Mouse (Mus musculus) heart, embryonic 16.5 days (tissue): ENCODE measurements around the gene Pgam2. TPM values are rescaled to one million over a fixed set of nuclear protein-coding genes. Genes with fewer than 3 reads are reported as not detected.
"Not testable (repeated sequence)": the region's sequence is repeated elsewhere in the genome, so short reads cannot be mapped to it uniquely, and the experiment has no call there.

ENCODE experiments used
- ATAC-seq: fragments of 200-750 bp; cut with Nextera tagmentation; replicated peaks from 2 replicates; pipeline ENCODE4 v1.8.0; 2017; ENCODE audit warnings: moderate number of reproducible peaks; ENCODE audit not compliant: insufficient read depth, low FRiP score; ENCODE audit errors: extremely low read depth
- H3K27ac ChIP-seq: fragments of 300-500 bp; sonication (generic); 2 replicates; pipeline ENCODE4 v1.5.1; 2014; ENCODE audit warnings: mild to moderate bottlenecking, low read length, control low read depth, moderate library complexity
- H3K27me3 ChIP-seq: fragments of 300-500 bp; sonication (generic); 2 replicates; pipeline ENCODE4 v1.6.1; 2014; ENCODE audit warnings: low read length, mixed read lengths; ENCODE audit not compliant: control insufficient read depth, insufficient read depth
- H3K36me3 ChIP-seq: fragments of 300-500 bp; sonication (generic); 2 replicates; pipeline ENCODE4 v1.6.1; 2014; ENCODE audit not compliant: control insufficient read depth, insufficient read depth
- H3K4me1 ChIP-seq: fragments of 300-500 bp; sonication (generic); 2 replicates; pipeline ENCODE4 v1.6.1; 2014; ENCODE audit warnings: low read length, mixed read lengths; ENCODE audit not compliant: control insufficient read depth, insufficient read depth
- H3K4me2 ChIP-seq: fragments of 300-500 bp; sonication (generic); 2 replicates; pipeline ENCODE4 v1.6.1; 2014; ENCODE audit warnings: low read depth, mild to moderate bottlenecking, control low read depth, low read length
- H3K4me3 ChIP-seq: fragments of 300-500 bp; sonication (generic); 2 replicates; pipeline ENCODE4 v1.5.1; 2014; ENCODE audit warnings: mild to moderate bottlenecking, control low read depth, low read length
- H3K9ac ChIP-seq: fragments of 300-500 bp; sonication (generic); 2 replicates; pipeline ENCODE4 v1.6.1; 2014; ENCODE audit warnings: low read length, control low read depth
- H3K9me3 ChIP-seq: fragments of 300-500 bp; sonication (generic); replicated peaks from 2 replicates; pipeline ENCODE4 v1.6.1; 2016; ENCODE audit warnings: low read length; ENCODE audit not compliant: control insufficient read depth
- WGBS: fragments of 180-500 bp; shearing (Covaris S2); extraction: QIAGEN DNeasy Blood & Tissue Kit; methylation state at CpG from one replicate; pipeline ENCODE4 v1.1.7; 2014; 5-methylcytosine and 5-hydroxymethylcytosine counted together
- polyA plus RNA-seq: library from polyadenylated mRNA; unstranded; fragments of >200 nt; fragmentation: Nextera tagmentation; extraction: Ambion mirVana; gene quantifications from 2 replicates; pipeline ENCODE4 v1.2.1, GENCODE M21; 2015

Gene Pgam2
- polyA plus RNA-seq, 1 experiment from 2014 or later, result 1,143 TPM

DNA sequence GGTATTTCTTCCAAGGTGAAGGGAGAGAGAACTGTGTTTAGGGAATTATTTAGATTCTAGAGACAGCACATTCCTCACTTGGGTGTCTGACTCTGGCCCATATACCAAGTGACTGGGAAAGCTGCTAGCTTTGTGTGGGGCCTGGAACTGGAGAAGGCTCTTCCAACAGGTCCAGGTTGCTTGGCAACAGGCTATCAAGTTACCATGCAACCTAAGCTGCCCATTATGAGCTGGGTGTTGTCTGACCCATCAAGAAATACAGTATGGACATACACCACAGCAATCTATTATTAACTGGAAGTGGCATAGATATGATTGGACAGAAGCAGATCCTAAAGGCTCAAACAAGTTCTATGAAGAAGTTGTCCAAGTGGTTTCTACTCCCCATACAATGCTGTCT lies 21.9 kb upstream of the Pgam2 start:
- peaks cover 18% of the 10 kb centered on the region for H3K36me3 ChIP-seq
- no peak overlapping the region for H3K4me2 ChIP-seq
- no peak overlapping the region for H3K27ac ChIP-seq
- no peak overlapping the region for H3K4me3 ChIP-seq
- no peaks in the 10 kb centered on the region for H3K27me3 ChIP-seq
- ATAC-seq, result no peak
- no peaks in the 10 kb centered on the region for H3K9me3 ChIP-seq
- H3K4me1 ChIP-seq, result peaks cover 10% of the 10 kb centered on the region
- H3K9ac ChIP-seq, result no peak overlapping the region

DNA sequence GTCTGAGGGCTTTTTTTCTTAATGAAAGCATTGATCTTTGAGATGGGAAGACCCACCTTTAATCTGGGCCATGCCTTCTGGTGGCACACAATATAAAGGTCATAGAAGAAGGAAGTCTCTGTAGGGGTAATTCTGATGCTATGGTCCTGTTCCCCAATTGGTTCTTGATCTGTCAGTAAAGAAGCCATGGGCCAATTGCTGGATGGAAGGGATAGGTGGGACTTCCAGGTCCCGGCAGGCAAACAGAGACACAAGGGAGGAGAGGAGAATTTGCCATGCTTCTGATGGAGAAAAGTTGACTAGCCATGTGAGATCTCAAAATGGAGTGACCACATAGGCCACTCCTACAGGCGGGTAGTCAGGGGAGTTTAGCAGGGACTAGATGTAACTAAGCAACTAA lies 15.7 kb upstream of the Pgam2 start:
- no peaks in the 10 kb centered on the region for H3K9me3 ChIP-seq
- H3K9ac ChIP-seq, result no peak overlapping the region
- no peaks in the 10 kb centered on the region for H3K27me3 ChIP-seq
- no peak for ATAC-seq
- no peak overlapping the region for H3K4me3 ChIP-seq
- WGBS, result 67% methylated on average over 2 of the region's 2 CpGs
- no peaks in the 10 kb centered on the region for H3K4me1 ChIP-seq
- no peak overlapping the region for H3K27ac ChIP-seq
- H3K4me2 ChIP-seq, result no peak overlapping the region
- H3K36me3 ChIP-seq, result no peaks in the 10 kb centered on the region

DNA sequence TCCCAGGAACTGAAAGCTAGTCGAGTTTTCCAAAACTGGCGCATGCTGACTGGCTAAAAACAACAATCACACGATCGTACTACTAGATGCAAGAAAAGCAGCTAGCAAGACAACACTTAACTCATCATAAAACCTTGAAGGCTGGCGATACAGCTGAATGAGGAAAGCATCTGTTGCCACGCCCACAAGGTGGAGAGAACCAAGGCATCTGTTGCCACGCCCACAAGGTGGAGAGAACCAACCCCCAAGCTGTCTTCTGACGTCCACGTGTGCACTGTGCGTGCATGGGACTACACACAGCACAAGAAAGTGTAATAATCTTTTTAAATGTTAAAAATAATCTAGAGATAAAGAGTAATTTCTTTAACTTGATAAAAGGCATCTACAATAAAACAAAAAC lies 9.8 kb upstream of the Pgam2 start:
- Histone ChIP-seq H3K27me3 (no peaks in the 10 kb centered on the region), H3K9ac (no peak overlapping the region), H3K4me3 (no peak overlapping the region), H3K36me3 (no peaks in the 10 kb centered on the region), H3K4me2 (no peak overlapping the region), H3K4me1 (no peaks in the 10 kb centered on the region), H3K9me3 (no peaks in the 10 kb centered on the region), H3K27ac (no peak overlapping the region)
- ATAC-seq, result no peak
- 76% methylated on average over 10 of the region's 10 CpGs for WGBS

DNA sequence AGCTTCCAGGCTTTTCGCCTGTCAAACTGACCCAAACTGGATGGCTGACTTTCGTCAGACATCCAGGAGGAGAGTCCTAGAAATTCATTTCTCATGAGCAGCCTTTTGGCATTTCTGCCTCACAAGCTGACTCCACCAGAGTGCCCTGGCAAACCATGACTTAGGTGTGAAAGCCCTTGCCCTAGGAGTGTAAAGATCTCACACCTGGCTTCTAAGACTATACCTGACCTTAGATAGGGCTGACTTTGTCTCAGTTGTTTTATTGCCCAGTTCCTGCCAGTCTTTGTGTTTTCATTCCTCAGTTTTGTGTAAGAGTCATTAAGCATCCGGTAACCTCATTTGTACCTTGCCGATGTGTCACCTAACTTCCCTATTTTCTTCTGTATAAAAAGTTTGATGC lies 6.0 kb upstream of the Pgam2 start:
- not testable (repeated sequence) for H3K27ac ChIP-seq, H3K4me3 ChIP-seq, H3K9me3 ChIP-seq, H3K9ac ChIP-seq, H3K36me3 ChIP-seq, H3K4me2 ChIP-seq, H3K27me3 ChIP-seq, H3K4me1 ChIP-seq, ATAC-seq
- WGBS, result 83% methylated on average over 4 of the region's 4 CpGs

DNA sequence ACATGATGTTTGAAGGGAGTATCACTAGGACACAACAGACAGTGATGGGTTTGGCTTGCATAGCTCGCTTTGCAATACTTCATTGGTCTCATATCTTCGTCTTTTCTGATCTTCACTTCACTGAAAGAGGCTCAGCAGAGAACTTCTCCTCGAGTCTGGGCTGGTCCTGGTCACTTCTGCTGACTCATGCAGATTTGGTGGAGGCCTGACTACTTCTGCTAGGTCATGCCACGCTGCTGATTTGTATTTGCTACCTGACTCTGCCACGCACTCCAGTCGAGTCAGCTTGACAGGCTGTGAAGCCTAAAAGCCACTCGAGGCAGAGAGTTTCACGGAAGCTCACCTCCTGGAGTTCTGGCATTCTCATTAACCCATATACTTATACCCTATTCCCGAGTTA lies 4.4 kb upstream of the Pgam2 start:
- Histone ChIP-seq H3K4me1 (peaks cover 5% of the 10 kb centered on the region), H3K9me3 (no peaks in the 10 kb centered on the region), H3K9ac (no peak overlapping the region), H3K4me2 (no peak overlapping the region), H3K36me3 (no peaks in the 10 kb centered on the region), H3K27me3 (no peaks in the 10 kb centered on the region), H3K4me3 (no peak overlapping the region), H3K27ac (no peak overlapping the region)
- ATAC-seq, result no peak
- 83% methylated on average over 9 of the region's 9 CpGs for WGBS

DNA sequence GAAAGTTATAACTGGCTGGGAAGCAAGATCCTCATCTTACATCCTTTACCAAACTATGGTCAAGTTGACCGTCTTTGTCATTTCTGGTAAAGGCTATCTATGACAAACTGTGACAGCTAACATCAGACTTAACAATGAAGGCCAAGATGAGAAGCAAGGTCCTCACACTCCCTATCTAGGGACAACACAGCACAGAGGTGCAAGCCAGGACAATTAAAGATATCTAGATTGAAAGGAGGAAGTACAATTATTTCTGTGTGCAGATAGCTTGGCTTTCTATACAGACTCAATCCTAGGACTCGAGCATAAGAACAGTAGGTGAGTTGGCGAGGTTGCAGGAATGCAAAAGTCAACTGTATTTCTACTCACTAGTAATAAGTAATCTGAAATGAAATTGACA lies 2.2 kb upstream of the Pgam2 start:
- 86% methylated on average over 3 of the region's 3 CpGs for WGBS
- no peak for ATAC-seq

DNA sequence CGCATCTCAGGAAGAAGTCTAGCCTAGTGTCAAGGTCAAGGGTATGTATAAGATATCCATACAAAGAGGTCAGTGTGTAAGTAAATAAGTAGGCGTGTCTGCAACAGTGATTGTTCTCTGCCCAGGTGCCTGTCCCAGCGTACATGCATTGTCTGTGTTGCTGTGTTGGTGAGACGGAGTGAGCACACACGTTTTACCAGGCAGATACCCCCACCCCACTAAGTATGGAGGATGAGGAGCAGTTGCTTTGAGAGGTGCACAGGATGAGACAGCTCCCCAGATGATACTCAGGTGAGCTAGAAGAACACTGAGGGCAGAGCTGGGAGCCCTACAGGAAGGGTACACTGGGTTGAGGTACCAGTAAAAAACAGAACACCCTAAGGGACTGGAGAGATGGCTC lies 641 bp upstream of the Pgam2 start:
- Histone ChIP-seq H3K4me3 (no peak overlapping the region), H3K9ac (0 out of 2 replicates have a peak overlapping the region, but pooled peaks have one; percentile 28), H3K36me3 (peaks cover 9% of the 10 kb centered on the region; the same call in 1 of the 2 replicates), H3K4me2 (peak overlapping the region; percentile 25), H3K27ac (peak overlapping the region; percentile 76), H3K9me3 (no peaks in the 10 kb centered on the region), H3K27me3 (no peaks in the 10 kb centered on the region), H3K4me1 (peaks cover 21% of the 10 kb centered on the region)
- WGBS, result 59% methylated on average over 5 of the region's 5 CpGs
- no peak for ATAC-seq

More for the DNA sequence above, 2.2 kb upstream of the Pgam2 start:
- Histone ChIP-seq H3K36me3 (peaks cover 3% of the 10 kb centered on the region; the same call in 1 of the 2 replicates), H3K4me2 (no peak overlapping the region), H3K4me3 (no peak overlapping the region), H3K9ac (no peak overlapping the region), H3K27me3 (no peaks in the 10 kb centered on the region), H3K4me1 (peaks cover 13% of the 10 kb centered on the region), H3K9me3 (no peaks in the 10 kb centered on the region), H3K27ac (no peak overlapping the region)

DNA sequence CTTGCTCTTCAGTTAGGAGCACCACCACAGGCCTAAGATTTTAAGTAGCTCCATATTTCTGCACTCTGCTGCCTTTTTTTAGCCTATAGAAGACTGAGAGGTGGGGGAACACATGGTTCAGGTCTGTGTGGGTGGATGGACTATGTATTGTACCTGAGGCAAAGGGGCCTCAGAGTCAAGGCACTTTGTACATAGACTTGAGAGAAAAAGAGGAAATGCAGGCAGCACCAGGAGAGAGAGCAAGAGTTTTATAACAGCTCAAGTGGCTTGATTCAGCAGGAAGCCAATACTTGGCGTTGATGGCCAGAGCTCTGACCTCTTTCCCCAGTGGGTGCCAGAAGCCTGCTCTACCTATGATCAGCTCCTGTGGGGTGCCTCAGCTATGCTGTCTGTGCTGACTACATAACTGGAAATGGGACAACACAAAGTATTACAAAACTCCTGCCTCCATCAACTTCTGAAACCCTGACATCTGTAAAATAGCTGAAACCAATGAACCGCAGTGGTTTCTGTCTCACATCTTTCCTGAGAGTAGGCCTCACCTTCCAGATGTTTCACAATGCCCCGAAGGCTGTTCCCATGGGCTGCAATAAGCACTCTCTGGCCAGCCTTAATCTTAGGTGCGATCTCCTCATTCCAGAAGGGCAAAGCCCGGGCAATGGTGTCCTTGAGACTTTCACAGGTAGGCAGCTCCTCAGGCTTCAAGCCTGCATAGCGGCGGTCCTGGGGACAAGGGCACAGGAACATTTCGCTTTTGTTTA lies 896 bp downstream of the Pgam2 start:
- H3K4me2 ChIP-seq, result peak overlapping the region; percentile 55
- no peak for ATAC-seq
- H3K9me3 ChIP-seq, result no peaks in the 10 kb centered on the region
- H3K4me1 ChIP-seq, result peaks cover 21% of the 10 kb centered on the region
- peak overlapping the region; percentile 91 for H3K27ac ChIP-seq
- H3K36me3 ChIP-seq, result peaks cover 15% of the 10 kb centered on the region; the same call in 1 of the 2 replicates
- WGBS, result 44% methylated on average over 8 of the region's 8 CpGs
- peak overlapping the region; percentile 76 for H3K9ac ChIP-seq
- no peaks in the 10 kb centered on the region for H3K27me3 ChIP-seq
- peak overlapping the region; percentile 70 for H3K4me3 ChIP-seq

DNA sequence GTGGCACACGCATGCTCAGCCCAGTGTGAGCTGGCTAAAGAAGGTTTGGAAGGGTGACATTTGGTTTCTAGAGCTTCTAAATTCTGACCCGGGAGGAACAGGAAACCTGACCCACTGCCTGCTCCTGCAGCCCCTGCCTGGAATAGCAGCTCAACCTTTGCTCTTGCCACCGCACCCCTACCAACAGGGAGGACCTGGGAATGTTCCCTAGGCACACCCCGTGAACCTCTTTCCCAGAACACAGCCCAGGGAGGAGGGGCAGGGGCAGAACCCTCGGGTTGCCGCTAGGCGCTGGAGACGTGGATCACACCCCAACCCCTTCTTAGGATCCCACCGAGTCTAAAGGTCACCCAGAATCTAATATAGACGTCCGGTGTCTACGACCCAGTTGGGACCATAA lies 1.5 kb downstream of the Pgam2 start:
- 0 out of 2 replicates have a peak, but pooled peaks have one; percentile 15 for ATAC-seq
- H3K27ac ChIP-seq, result peak overlapping the region; percentile 91
- H3K36me3 ChIP-seq, result peaks cover 19% of the 10 kb centered on the region
- WGBS, result 36% methylated on average over 12 of the region's 12 CpGs
- peak overlapping the region; percentile 55 for H3K4me2 ChIP-seq
- peak overlapping the region; percentile 70 for H3K4me3 ChIP-seq
- H3K4me1 ChIP-seq, result peaks cover 21% of the 10 kb centered on the region
- no peaks in the 10 kb centered on the region for H3K9me3 ChIP-seq
- peak overlapping the region; percentile 76 for H3K9ac ChIP-seq
- no peaks in the 10 kb centered on the region for H3K27me3 ChIP-seq
